Mouse (Mus musculus) MEL (cell line): ENCODE measurements around the gene Sorcs2. TPM values are rescaled to one million over a fixed set of nuclear protein-coding genes. Genes with fewer than 3 reads are reported as not detected.

ENCODE experiments used
- DNase-seq: peaks from one replicate; pipeline ENCODE4 v3.0.0; 2011; ENCODE audit warnings: low read depth, low spot score
- H3K27ac ChIP-seq: 2 replicates; pipeline ENCODE4 v1.5.1; 2012; ENCODE audit warnings: low read depth, mild to moderate bottlenecking, control low read depth, low read length, moderate library complexity; ENCODE audit not compliant: control insufficient read depth
- H3K27me3 ChIP-seq, 2 experiments: fragments of 150-350 bp in 1 of 2; sonication (generic) in 1 of 2; 2 replicates each; pipeline ENCODE4 v1.6.1; 2012; ENCODE audit warnings: low read length in 2 of 2, mild to moderate bottlenecking in 2 of 2, improper control_type of control experiment in 1 of 2, moderate library complexity in 1 of 2; ENCODE audit not compliant: insufficient read depth in 2 of 2, control insufficient read depth in 1 of 2
- H3K36me3 ChIP-seq, 2 experiments: 2 replicates each; pipeline ENCODE4 v1.6.1; 2012 to 2014; ENCODE audit warnings: low read length in 2 of 2, improper control_type of control experiment in 1 of 2, inconsistent platforms in 1 of 2, mild to moderate bottlenecking in 1 of 2; ENCODE audit not compliant: insufficient read depth in 2 of 2, control insufficient read depth in 1 of 2
- H3K4me1 ChIP-seq, 2 experiments: fragments of 150-350 bp in 1 of 2; sonication (generic) in 1 of 2; 2 replicates each; pipeline ENCODE4 v1.6.1; 2012; ENCODE audit warnings: low read length in 2 of 2, improper control_type of control experiment in 1 of 2, mild to moderate bottlenecking in 1 of 2; ENCODE audit not compliant: insufficient read depth in 2 of 2, control insufficient read depth in 1 of 2
- H3K4me3 ChIP-seq, 2 experiments: fragments of 150-350 bp in 1 of 2; sonication (generic) in 1 of 2; 2 replicates each; pipeline ENCODE4 v1.5.1; 2012; ENCODE audit warnings: low read depth in 2 of 2, low read length in 2 of 2, mild to moderate bottlenecking in 2 of 2, moderate library complexity in 2 of 2, control low read depth in 1 of 2, improper control_type of control experiment in 1 of 2; ENCODE audit not compliant: control insufficient read depth in 1 of 2, insufficient read depth in 1 of 2
- H3K79me2 ChIP-seq: 2 replicates; pipeline ENCODE4 v1.6.1; 2012; ENCODE audit warnings: mild to moderate bottlenecking, low read length, moderate library complexity; ENCODE audit not compliant: control insufficient read depth, poor library complexity, insufficient read depth
- H3K9ac ChIP-seq: 2 replicates; pipeline ENCODE4 v1.6.1; 2012; ENCODE audit warnings: low read depth, mild to moderate bottlenecking, control low read depth, low read length, moderate library complexity; ENCODE audit not compliant: control insufficient read depth, poor library complexity, severe bottlenecking
- H3K9me3 ChIP-seq: fragments of 150-350 bp; sonication (generic); replicated peaks from 2 replicates; pipeline ENCODE4 v1.6.1; 2012; ENCODE audit warnings: mild to moderate bottlenecking, low read length, improper control_type of control experiment, moderate library complexity; ENCODE audit not compliant: insufficient read depth
- CHD2 ChIP-seq: IDR thresholded peaks from 2 replicates; pipeline ENCODE4 v1.6.1; 2011; ENCODE audit warnings: low read length, improper control_type of control experiment
- CTCF ChIP-seq, 3 experiments: IDR thresholded peaks in 2 of 3; conservative IDR thresholded peaks in 1 of 3; 2 replicates each; pipeline ENCODE4 v1.5.1; 2011 to 2012; ENCODE audit warnings: low read length in 3 of 3, low read depth in 2 of 3, mild to moderate bottlenecking in 2 of 3, improper control_type of control experiment in 1 of 3, inconsistent platforms in 1 of 3, mixed read lengths in 1 of 3, moderate library complexity in 1 of 3; ENCODE audit not compliant: control insufficient read depth in 1 of 3, insufficient read depth in 1 of 3, poor library complexity in 1 of 3, severe bottlenecking in 1 of 3
- E2F4 ChIP-seq: IDR thresholded peaks from 2 replicates; pipeline ENCODE4 v1.6.1; 2011; ENCODE audit warnings: low read depth, low read length, improper control_type of control experiment, borderline replicate concordance
- ETS1 ChIP-seq: IDR thresholded peaks from 2 replicates; pipeline ENCODE4 v1.6.1; 2012; ENCODE audit warnings: low read depth, mild to moderate bottlenecking, inconsistent platforms, low read length, improper control_type of control experiment, moderate library complexity
- GABPA ChIP-seq: IDR thresholded peaks from 2 replicates; pipeline ENCODE4 v1.6.1; 2012; ENCODE audit warnings: low read depth, mild to moderate bottlenecking, inconsistent platforms, low read length, improper control_type of control experiment, moderate library complexity
- GATA1 ChIP-seq: IDR thresholded peaks from 2 replicates; pipeline ENCODE4 v1.6.1; 2011; ENCODE audit warnings: low read depth, low read length, improper control_type of control experiment
- JUND ChIP-seq: IDR thresholded peaks from 2 replicates; pipeline ENCODE4 v1.6.1; 2011; ENCODE audit warnings: low read depth, mild to moderate bottlenecking, improper control_type of control experiment, low read length
- KAT2A ChIP-seq: conservative IDR thresholded peaks from 2 replicates; pipeline ENCODE4 v1.6.1; 2012; ENCODE audit warnings: low read depth, low read length, improper control_type of control experiment, inconsistent platforms
- MAZ ChIP-seq: IDR thresholded peaks from 2 replicates; pipeline ENCODE4 v1.6.1; 2012; ENCODE audit warnings: low read depth, mild to moderate bottlenecking, inconsistent platforms, low read length, improper control_type of control experiment
- MXI1 ChIP-seq: IDR thresholded peaks from 2 replicates; pipeline ENCODE4 v1.6.1; 2011; ENCODE audit warnings: mild to moderate bottlenecking, low read depth, low read length, improper control_type of control experiment
- MYC ChIP-seq: IDR thresholded peaks from 2 replicates; pipeline ENCODE4 v1.6.1; 2011; ENCODE audit warnings: low read depth, mild to moderate bottlenecking, low read length, improper control_type of control experiment, moderate library complexity
- RAD21 ChIP-seq: IDR thresholded peaks from 2 replicates; pipeline ENCODE4 v1.6.1; 2011; ENCODE audit warnings: mild to moderate bottlenecking, low read depth, low read length, improper control_type of control experiment
- SIN3A ChIP-seq: IDR thresholded peaks from 2 replicates; pipeline ENCODE4 v1.6.1; 2012; ENCODE audit warnings: low read length, improper control_type of control experiment, inconsistent platforms
- UBTF ChIP-seq: IDR thresholded peaks from 2 replicates; pipeline ENCODE4 v1.6.1; 2012; ENCODE audit warnings: low read depth, mild to moderate bottlenecking, inconsistent platforms, low read length, improper control_type of control experiment, moderate library complexity, borderline replicate concordance; ENCODE audit not compliant: insufficient read depth
- ZC3H11A ChIP-seq: IDR thresholded peaks from 2 replicates; pipeline ENCODE4 v1.6.1; 2012; ENCODE audit warnings: low read depth, mild to moderate bottlenecking, inconsistent platforms, low read length, improper control_type of control experiment
- ZKSCAN1 ChIP-seq: IDR thresholded peaks from 2 replicates; pipeline ENCODE4 v1.6.1; 2012; ENCODE audit warnings: low read depth, mild to moderate bottlenecking, inconsistent platforms, low read length, improper control_type of control experiment, moderate library complexity
- ZNF384 ChIP-seq: IDR thresholded peaks from 2 replicates; pipeline ENCODE4 v1.6.1; 2012; ENCODE audit warnings: low read depth, mild to moderate bottlenecking, inconsistent platforms, low read length, improper control_type of control experiment
- polyA plus RNA-seq, 2 experiments: library from polyadenylated mRNA; stranded (reverse) in 1 of 2; unstranded in 1 of 2; fragments of >175 nt in 1 of 2; fragments of >200 nt in 1 of 2; gene quantifications; 2 replicates each; pipeline versions ENCODE4 v1.2.1 to v1.2.4; 2012; ENCODE audit warnings: low replicate concordance in 2 of 2, low read depth in 1 of 2; ENCODE audit not compliant: insufficient read length in 2 of 2, insufficient read depth in 1 of 2, missing spikeins in 1 of 2
- total RNA-seq: library from RNA; depleted of rRNA; stranded (reverse); fragments of 300-350 nt; gene quantifications from 2 replicates; pipeline ENCODE4 v1.2.3, GENCODE M21; 2012; rRNA removed

Sorcs2 gene
- total RNA-seq (not detected in 2 replicates), polyA plus RNA-seq (not detected)

GRCm38 (mm10) chr5:36397837-36398282 lies at the start of gene Sorcs2:
Gene Sorcs2 (minus strand): TSS chr5:36398139.
- no peaks in the 10 kb centered on the region for H3K4me1 ChIP-seq
- no peak within 1 kb of the TSS for H3K9ac ChIP-seq
- no peaks in the 10 kb centered on the region for H3K9me3 ChIP-seq
- no peak for DNase-seq
- H3K79me2 ChIP-seq, result no peaks in the 10 kb centered on the region
- H3K27me3 ChIP-seq, result no peaks in the 10 kb centered on the region
- no peak within 1 kb of the TSS for H3K27ac ChIP-seq
- no peaks in the 10 kb centered on the region for H3K36me3 ChIP-seq
- H3K4me3 ChIP-seq, result no peak within 1 kb of the TSS
- TF ChIP-seq MYC (no peak), MAZ (no peak), CHD2 (no peak), UBTF (no peak), ZC3H11A (no peak), JUND (no peak)

GRCm38 (mm10) chr5:36446166-36446890 lies 48.4 kb upstream of the Sorcs2 start:
- no peaks in the 10 kb centered on the region for H3K4me1 ChIP-seq
- H3K36me3 ChIP-seq, result no peaks in the 10 kb centered on the region
- no peak overlapping the region for H3K4me3 ChIP-seq
- H3K9me3 ChIP-seq, result no peaks in the 10 kb centered on the region
- TF ChIP-seq CTCF (IDR thresholded peaks at IDR 0.05 in 2 of 3, conservative IDR thresholded peaks at IDR 0.05 in 1 of 3; ENCODE audit: control insufficient read depth in 1 of 3, insufficient read depth in 1 of 3, low read depth in 2 of 3, low read length in 3 of 3, poor library complexity in 1 of 3, severe bottlenecking in 1 of 3) (no peak), RAD21 (no peak), SIN3A (no peak), MXI1 (no peak), UBTF (no peak), ETS1 (no peak), GABPA (no peak), ZKSCAN1 (no peak)
- H3K79me2 ChIP-seq, result no peaks in the 10 kb centered on the region
- H3K9ac ChIP-seq, result no peak overlapping the region
- no peak overlapping the region for H3K27ac ChIP-seq
- no peak for DNase-seq
- H3K27me3 ChIP-seq, result no peaks in the 10 kb centered on the region

- no peak overlapping the region for H3K27ac ChIP-seq
- H3K36me3 ChIP-seq, result no peaks in the 10 kb centered on the region
- TF ChIP-seq E2F4 (no peak), MYC (no peak), KAT2A (no peak), ZNF384 (no peak), GATA1 (no peak)
- no peaks in the 10 kb centered on the region for H3K27me3 ChIP-seq
- no peaks in the 10 kb centered on the region for H3K4me1 ChIP-seq
- DNase-seq, result no peak
- H3K79me2 ChIP-seq, result no peaks in the 10 kb centered on the region
- no peaks in the 10 kb centered on the region for H3K9me3 ChIP-seq
- H3K4me3 ChIP-seq, result no peak overlapping the region
- H3K9ac ChIP-seq, result no peak overlapping the region
Measured at GRCm38 (mm10) chr5:36445028-36445427, 47.1 kb upstream of the Sorcs2 start.
